Mouse (Mus musculus): Measurements from ENCODE around the gene Tmprss12.
"Not testable (repeated sequence)": the region's sequence is repeated elsewhere in the genome, so short reads cannot be mapped to it uniquely, and the experiment has no call there.

Gene Tmprss12

DNA sequence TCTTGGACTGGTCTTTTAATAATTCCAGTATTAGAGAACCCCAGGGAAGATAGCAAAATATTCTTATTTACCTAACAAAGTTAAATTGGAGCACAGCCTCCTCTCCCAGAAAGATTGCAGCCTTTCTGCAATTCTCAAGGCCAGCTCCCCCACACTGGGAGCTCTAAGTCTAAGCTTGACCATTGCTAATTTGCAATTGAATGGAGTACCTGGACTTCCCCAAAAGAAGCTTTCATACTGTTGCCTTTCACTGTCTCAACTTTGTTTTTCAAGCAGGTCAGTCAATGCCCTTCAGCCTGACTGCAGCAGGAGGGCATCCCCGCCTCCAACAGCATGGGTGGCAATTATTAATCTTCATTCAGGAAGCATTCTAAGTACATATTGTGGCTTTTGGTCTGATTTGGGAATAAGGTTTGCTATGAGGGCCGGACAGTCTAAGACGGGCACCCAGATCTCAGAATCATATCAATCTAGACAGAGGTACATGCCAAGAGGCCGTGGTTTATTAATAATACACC, 6.8 kb upstream of the Tmprss12 start:
- DNase-seq (ENCODE audit: low spot score in 2 of 2): not testable (repeated sequence)

GRCm38 (mm10) chr15:100274790-100275559, 5.7 kb upstream of the Tmprss12 start:
- DNase-seq (ENCODE audit: low spot score in 2 of 2): no peak

GRCm38 (mm10) chr15:100276403-100276802, 4.2 kb upstream of the Tmprss12 start:
- no peak for DNase-seq (ENCODE audit: low spot score in 2 of 2)

DNA sequence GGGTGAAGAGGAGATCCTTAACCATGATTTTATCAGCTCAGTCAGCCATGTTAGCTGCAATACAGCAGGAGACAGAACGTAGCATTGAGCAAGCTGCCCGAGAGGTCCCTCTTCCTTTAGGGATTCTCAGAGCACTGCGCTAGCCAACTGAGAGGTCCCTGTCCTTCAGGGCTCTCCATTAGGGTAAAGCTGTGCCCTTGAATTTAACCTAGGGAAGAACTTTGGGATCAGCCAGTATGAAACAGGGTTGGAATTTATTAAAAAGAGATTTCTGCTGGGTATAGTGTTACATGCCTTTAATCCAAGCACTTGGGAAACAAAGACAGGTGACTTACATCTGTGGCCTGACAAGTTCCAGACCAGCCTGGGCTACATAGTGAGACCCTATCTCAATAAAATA, 3.1 kb upstream of the Tmprss12 start:
- no peak for DNase-seq (ENCODE audit: low spot score in 2 of 2)

- no peak for DNase-seq (ENCODE audit: low spot score in 2 of 2)
Observed at GRCm38 (mm10) chr15:100288980-100289379, 8.3 kb downstream of the Tmprss12 start.

DNA sequence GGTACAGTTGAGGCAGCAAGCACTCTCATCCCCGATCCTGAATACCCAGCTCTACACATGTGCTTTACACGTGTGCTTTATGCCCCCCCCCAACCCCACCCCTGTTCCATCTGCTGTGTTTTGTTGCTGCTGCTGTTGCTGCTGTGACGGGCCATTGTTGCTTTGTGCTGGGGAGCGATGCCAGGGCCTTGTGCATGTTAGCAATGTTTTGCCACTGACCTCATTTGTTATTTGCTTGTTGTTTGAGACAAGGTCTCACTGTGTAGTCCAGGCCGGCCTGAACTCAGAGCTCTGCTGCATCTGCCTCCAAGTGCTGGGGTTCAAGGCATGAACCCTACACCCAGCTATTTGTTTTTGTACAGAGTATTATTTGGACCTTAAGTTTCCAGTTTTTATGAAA, 10.2 kb downstream of the Tmprss12 start:
- DNase-seq (ENCODE audit: low spot score in 2 of 2): no peak

DNA sequence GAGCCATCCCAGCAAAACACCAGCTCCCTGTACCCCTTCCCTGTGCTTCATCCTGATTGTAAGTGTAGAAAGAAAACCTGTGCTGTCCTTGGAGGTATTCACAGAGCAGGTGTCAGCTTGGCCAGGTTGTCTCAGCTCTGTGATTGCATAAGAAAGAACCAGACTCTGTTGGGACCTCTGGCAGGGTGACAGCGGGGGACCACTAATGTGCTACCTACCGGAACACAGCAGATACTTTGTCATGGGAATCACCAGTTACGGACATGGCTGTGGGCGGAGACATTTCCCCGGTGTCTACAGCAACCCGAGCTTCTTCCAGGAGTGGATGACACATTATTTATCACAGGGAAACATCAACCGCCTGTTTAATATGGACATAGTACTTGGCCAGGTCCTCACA, 11.7 kb downstream of the Tmprss12 start:
- no peak for DNase-seq (ENCODE audit: low spot score in 2 of 2)

GRCm38 (mm10) chr15:100297856-100298255, 17.2 kb downstream of the Tmprss12 start:
- no peak for DNase-seq (ENCODE audit: low spot score in 2 of 2)

- no peak for DNase-seq (ENCODE audit: low spot score in 2 of 2)
Observed at GRCm38 (mm10) chr15:100300499-100300898, 19.9 kb downstream of the Tmprss12 start.

DNA sequence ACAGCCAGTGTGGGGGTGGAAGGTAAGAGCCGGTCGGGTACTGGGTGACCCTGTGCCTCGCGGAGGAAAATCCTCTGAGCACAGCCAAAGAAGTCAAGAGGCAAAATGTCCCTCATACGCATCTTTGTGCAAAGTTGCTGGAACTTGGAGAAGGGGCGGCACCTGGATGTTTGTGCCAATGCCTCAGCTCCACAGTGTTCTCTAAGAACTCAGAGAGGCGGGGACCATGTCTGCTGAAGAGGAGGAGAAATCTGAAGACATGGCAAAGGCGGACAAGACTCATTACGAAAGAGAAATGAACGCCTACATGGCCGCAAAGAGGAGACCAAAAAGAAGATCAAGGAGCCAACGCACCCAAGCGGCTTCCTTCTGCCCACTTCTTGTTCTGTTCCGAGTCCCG, 20.9 kb downstream of the Tmprss12 start:
- no peak for DNase-seq (ENCODE audit: low spot score in 2 of 2)

DNA sequence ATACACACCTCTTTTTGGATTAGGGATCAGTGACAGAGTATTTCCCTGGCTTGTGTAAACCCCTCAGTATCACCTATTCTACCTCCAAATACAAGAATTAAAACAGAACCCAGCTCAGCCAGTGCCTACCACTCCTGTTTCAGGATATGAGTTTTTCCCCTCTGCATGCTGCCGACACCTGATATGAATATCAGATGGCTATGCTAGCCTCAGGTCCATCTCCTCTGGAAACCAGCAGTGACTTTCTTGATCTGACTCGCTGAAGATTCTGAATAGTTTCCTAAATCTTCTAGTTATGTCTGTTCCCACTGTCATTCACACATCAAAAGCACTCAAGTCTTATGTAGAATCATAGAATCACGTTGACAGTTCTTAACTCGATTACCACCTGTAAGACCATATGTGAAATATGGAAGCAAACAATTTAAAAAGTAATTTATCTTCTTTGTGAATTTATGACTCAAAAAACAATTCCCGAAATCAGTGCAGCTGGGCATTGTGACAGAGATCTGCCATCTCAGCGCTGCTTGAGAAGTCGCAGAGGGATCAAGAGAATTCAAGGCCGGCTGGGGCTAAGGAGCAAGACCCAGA, 22.9 kb downstream of the Tmprss12 start:
- DNase-seq (ENCODE audit: low spot score in 2 of 2): no peak

- peak; percentile 91 to 92 for DNase-seq (ENCODE audit: low spot score in 2 of 2)
Observed at GRCm38 (mm10) chr15:100304019-100304991, 23.7 kb downstream of the Tmprss12 start, which contains the start of gene Mettl7a1. Gene Mettl7a1, plus strand, starts transcription at chr15:100304140.

GRCm38 (mm10) chr15:100306201-100306600, 25.6 kb downstream of the Tmprss12 start:
- DNase-seq (ENCODE audit: low spot score in 2 of 2): no peak

- DNase-seq (ENCODE audit: low spot score in 2 of 2): not testable (repeated sequence)
Observed at GRCm38 (mm10) chr15:100307438-100308096, 26.9 kb downstream of the Tmprss12 start.

DNA sequence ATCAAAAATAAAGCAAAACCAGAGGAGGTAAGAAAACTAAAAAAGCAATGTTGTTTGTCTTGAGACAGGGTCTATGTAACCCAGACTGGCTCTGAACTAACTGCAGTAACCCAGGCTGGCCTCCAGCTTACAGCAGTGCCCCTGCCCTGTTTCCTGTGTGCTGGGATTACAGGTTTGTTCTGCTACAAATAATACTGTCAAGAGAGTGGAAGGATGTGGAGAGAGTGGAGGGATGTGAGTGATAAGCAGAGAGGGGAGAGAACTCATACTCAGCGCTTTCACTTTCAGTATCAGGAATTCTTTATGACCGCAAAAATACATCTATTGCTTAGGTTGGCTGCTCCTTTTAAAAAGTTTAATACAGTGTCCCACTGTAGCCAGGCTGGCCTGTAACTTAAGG, 31.7 kb downstream of the Tmprss12 start:
- DNase-seq (ENCODE audit: low spot score in 2 of 2): no peak

DNA sequence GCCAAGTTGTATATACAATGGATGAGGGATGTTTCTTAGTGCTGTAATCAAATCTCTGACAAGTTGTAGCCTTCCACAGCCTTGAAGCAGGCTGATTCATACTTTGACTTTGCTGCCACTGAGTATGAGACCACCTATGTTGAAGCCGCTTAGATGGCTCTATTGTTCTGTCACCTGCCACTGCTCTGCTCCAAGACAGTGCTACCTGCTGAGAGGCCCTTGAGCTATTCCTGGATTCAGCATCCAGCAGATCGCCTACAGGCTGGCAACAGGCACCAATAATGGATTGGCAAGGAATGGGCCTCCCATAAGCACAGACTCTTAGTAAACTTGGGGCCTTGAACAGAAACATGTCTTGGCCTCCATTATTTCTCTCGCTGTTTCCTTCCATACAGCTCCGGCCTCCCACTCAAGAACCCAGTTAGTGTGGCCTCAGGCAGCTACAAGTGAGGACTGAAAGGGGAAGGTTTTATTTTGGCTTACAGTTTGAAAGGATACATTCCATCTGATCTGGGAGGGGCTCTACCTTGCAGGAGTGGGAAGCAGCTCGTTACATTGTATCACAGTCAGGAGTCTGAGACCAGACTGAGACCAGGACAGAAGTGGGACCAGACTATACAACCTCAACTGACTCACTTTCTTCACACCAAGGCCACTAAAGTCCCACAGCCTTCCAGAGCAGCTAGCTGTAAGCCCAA, 34.0 kb downstream of the Tmprss12 start:
- DNase-seq (ENCODE audit: low spot score in 2 of 2): no peak

DNA sequence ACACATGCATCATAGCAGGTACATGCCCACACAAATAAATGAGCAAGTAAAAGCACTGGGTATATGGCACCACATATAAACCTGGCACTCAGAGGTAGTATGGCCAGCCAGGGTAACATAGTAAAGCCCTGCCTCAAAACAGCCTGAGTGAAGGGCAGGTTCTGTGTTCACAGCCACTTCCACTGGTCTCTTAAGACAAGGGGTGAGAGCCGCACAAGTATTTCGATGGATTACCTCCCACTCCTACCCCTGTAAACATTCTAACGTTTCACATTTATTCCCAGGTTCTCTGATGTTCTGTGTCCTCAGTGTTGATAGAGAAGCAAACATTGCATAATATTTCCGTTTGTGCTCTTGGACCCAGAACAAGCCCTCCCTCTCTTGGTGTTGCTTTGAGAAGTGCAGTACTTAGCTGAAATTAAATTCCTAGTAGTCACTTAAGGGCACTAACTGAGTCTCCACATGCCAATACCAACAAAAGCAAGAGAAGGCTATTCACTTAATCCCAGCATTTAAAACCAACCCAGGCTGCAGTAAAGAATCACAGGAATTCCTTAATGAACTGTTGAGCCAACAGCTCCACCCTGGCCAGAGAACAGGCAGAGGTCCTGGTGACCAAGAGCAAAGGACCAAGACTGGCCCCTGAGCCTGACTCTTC, 37.5 kb downstream of the Tmprss12 start:
- peak in 1 of 2 experiments; percentile 10 for DNase-seq (ENCODE audit: low spot score in 2 of 2)

- DNase-seq (ENCODE audit: low spot score in 2 of 2): no peak
Observed at GRCm38 (mm10) chr15:100319884-100320283, 39.2 kb downstream of the Tmprss12 start.

DNA sequence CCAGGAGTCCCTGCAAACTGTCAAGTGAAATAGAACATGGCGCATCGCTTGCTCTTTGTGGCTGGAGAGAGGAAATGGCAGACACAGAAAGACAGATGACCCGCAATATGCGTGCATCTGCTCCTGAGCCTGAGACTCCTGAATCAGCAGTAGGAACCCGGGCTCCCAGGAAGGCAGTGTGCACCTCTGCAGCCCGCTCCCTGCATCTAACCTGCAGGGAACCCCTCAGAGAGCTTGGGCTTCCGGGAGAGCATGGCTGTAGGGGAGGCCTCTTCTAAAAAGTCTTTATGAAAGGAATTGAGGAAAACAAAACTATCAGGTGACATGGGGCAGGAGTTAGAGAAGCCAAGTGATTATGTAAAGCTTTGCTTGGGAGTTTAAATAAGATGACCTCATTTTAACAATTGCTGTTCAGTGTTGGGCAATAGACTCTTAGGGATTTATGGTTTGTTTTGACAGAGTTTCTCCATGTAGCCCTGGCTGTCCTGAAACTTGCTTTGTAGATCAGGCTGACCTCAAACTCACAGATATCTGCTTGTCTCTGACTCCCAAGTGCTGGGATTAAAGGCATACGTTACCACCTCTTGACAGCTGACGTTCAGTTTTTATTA, 39.8 kb downstream of the Tmprss12 start:
- DNase-seq (ENCODE audit: low spot score in 2 of 2): no peak

DNA sequence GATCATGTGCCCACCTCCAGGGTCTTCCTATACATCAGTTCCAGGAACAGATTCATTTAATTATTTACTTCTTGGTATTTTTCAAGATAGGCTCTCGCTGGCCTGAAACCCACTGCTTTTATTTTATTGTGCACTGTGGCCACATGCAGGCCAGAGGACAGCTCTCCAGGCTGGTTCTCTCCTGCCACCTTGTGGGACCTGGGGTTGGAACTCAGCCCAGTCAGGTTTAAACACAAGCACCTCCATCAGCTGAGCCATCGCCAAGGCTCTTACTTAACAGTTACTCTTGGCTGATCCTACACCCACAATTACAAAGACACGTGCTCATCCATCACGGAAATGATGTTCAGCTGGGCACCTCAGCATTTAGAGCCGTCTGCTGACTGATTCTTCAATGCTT, 40.5 kb downstream of the Tmprss12 start:
- DNase-seq (ENCODE audit: low spot score in 2 of 2): peak in 1 of 2 experiments; percentile 32

All from right cerebral cortex, postnatal 10 days (tissue).